Comparison of ENCODE assay signal across 9 mouse cellular contexts in the genomic region with DNA sequence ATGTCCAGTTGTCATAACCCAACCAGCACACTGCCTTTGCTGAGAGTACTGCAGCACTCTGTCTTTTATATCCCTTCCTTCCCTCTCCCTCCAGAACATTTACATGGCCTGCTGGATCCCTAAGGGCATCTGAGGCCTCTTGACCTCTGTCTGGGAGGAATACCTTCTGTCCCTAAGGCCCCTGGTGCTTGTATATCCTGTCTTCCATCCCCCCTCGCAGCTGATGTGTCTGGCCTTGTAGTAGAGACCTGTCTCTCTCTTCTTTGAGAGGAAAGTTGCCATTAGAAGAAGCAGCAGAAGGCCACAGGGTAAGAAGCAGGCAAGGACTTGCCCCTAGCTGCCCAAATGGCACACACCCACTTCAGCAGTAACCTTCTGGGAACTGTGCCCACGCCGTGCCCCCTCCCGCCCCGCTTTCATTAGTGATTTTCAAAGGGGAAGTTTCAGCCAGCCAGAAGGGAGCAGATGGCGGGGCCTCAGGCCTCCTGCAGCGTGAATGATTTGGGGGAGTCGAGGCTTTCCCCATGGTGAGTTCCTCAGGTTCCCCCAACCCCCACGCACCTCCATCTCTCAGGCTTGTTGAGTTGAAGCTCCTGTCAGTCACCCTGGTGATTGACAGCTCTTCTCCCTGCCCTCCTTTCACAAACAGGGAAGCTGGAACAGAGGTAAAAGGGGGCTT. TPM values are rescaled to one million over a fixed set of nuclear protein-coding genes. Genes with fewer than 3 reads are reported as not detected.
A peak's percentile ranks its signal among the peaks of the same experiment; 100 is the strongest.
DNase-seq lines count a peak whose midpoint lies in the region; ATAC-seq lines count a peak whose summit lies in the region.
"Had no signal": no experiment of that assay in that cellular context is flagged by ENCODE, and none has a peak within 500 bp of the region (broad histone marks: within the 10 kb centered on the region; RNA-seq: fewer than 3 reads in every experiment).

No protein-coding gene starts in this region.

- H3K27me3 ChIP-seq in kidney, embryonic 15.5 days: no peaks in the 10 kb centered on the region
- no peaks in the 10 kb centered on the region for H3K27me3 ChIP-seq in limb, embryonic 15.5 days

- peaks cover 18% of the 10 kb centered on the region for H3K4me1 ChIP-seq in kidney, embryonic 15.5 days
- peaks cover 30% of the 10 kb centered on the region for H3K4me1 ChIP-seq in limb, embryonic 15.5 days

- 12% methylated on average over 9 of the region's 9 CpGs for WGBS in kidney, embryonic 15.5 days
- WGBS in limb, embryonic 15.5 days: 2% methylated on average over 9 of the region's 9 CpGs

- DNase-seq in kidney, postnatal 36 days: no peak
- peak; percentile 46 for DNase-seq in MN1 (ENCODE audit: low spot score)
- DNase-seq in embryo, embryonic 9.5 days (ENCODE audit: extremely low spot score): peak; percentile 64
- DNase-seq in heart, postnatal 4 days: peak; percentile 42

- H3K4me2 ChIP-seq in kidney, embryonic 15.5 days: peak overlapping the region; percentile 24
- peak overlapping the region; percentile 38 for H3K4me2 ChIP-seq in limb, embryonic 15.5 days

- H3K4me3 ChIP-seq in kidney, embryonic 15.5 days (replicated peaks): no peak overlapping the region
- peak overlapping the region; percentile 5; the same call in 1 of the 2 replicates for H3K4me3 ChIP-seq in limb, embryonic 15.5 days

- H3K27ac ChIP-seq in kidney, embryonic 15.5 days: peak overlapping the region; percentile 83
- H3K27ac ChIP-seq in limb, embryonic 15.5 days: peak overlapping the region; percentile 98

- no peak overlapping the region for H3K9ac ChIP-seq in kidney, embryonic 15.5 days
- H3K9ac ChIP-seq in limb, embryonic 15.5 days: no peak overlapping the region

- ATAC-seq in kidney, embryonic 15.5 days (replicated peaks; ENCODE audit: low FRiP score): 0 out of 2 replicates have a peak, but pooled peaks have one; percentile 13
- peak; percentile 22; the same call in 1 of the 2 replicates for ATAC-seq in limb, embryonic 15.5 days (ENCODE audit: insufficient number of reproducible peaks, low FRiP score, low TSS enrichment, low read depth)
- ATAC-seq in neutrophil, adult 5-6 weeks (ENCODE audit: extremely low read depth, insufficient number of reproducible peaks, low FRiP score, poor library complexity, severe bottlenecking): peak; percentile 19; the same call in 1 of the 2 replicates
- ATAC-seq in erythroid progenitor cell, adult 5-6 weeks (replicated peaks; ENCODE audit: low FRiP score, poor library complexity, severe bottlenecking): no peak

- no peaks in the 10 kb centered on the region for H3K36me3 ChIP-seq in kidney, embryonic 15.5 days
- H3K36me3 ChIP-seq in limb, embryonic 15.5 days: no peaks in the 10 kb centered on the region

- H3K9me3 ChIP-seq in kidney, embryonic 15.5 days (replicated peaks): no peaks in the 10 kb centered on the region
- H3K9me3 ChIP-seq in limb, embryonic 15.5 days: no peaks in the 10 kb centered on the region

RNA-seq across cellular contexts. Expression of a gene that starts 33.3 kb away (rescaled TPM):
- polyA plus RNA-seq in kidney, embryonic 15.5 days (2015; fragmentation: Nextera tagmentation; extraction: Ambion mirVana): 74.6 and 80.4 TPM in 2 replicates
- total RNA-seq in heart, postnatal 4 days (2021): 10 to 100 TPM; 40.7 to 43.4 TPM
- 127 and 128 TPM in 2 replicates for polyA plus RNA-seq in limb, embryonic 15.5 days (2015; fragmentation: Nextera tagmentation; extraction: Ambion mirVana)
- total RNA-seq in neutrophil, adult 5-6 weeks (2017): 84.1 and 90.1 TPM in 2 replicates
- 27.2 and 35.3 TPM in 2 replicates for total RNA-seq in erythroid progenitor cell, adult 5-6 weeks (2015; ENCODE audit: low replicate concordance)
- total RNA-seq in erythroid progenitor cell, adult 5-6 weeks (2017; ENCODE audit: low replicate concordance): 23.0 and 23.6 TPM in 2 replicates

RNA-seq across cellular contexts. Expression of a gene that starts 44.2 kb away (rescaled TPM):
- polyA plus RNA-seq in kidney, embryonic 15.5 days (2015; fragmentation: Nextera tagmentation; extraction: Ambion mirVana): not detected in 2 replicates
- not detected for total RNA-seq in heart, postnatal 4 days (2021)
- not detected in 2 replicates for polyA plus RNA-seq in limb, embryonic 15.5 days (2015; fragmentation: Nextera tagmentation; extraction: Ambion mirVana)
- total RNA-seq in neutrophil, adult 5-6 weeks (2017): not detected in 2 replicates
- not detected in 2 replicates for total RNA-seq in erythroid progenitor cell, adult 5-6 weeks (2015; ENCODE audit: low replicate concordance)
- total RNA-seq in erythroid progenitor cell, adult 5-6 weeks (2017; ENCODE audit: low replicate concordance): not detected in 2 replicates
- total RNA-seq: heart, postnatal 36 days had no signal

Comparison
In these comparisons a context has a peak if more than half of its experiments do, and no peak if none do; other contexts are left out.
1. DNase-seq: peak in MN1 (single experiment), embryo, embryonic 9.5 days (single experiment) and heart, postnatal 4 days (single experiment); none in kidney, postnatal 36 days (0 of 2).